Mouse (Mus musculus): Measurements from ENCODE around the gene Gpr152. TPM values are rescaled to one million over a fixed set of nuclear protein-coding genes. Genes with fewer than 3 reads are reported as not detected.

The Gpr152 gene
- not detected for polyA plus RNA-seq (2017; shearing (Covaris generic))

GRCm38 (mm10) chr19:4139446-4139845 is at the start of gene Gpr152:
Gpr152 (plus strand) TSS chr19:4139787.

GRCm38 (mm10) chr19:4096642-4097440 is 42.7 kb upstream of the Gpr152 start, which contains the start of gene Cdk2ap2:
Cdk2ap2 (plus strand) TSS chr19:4097182.

GRCm38 (mm10) chr19:4099837-4100717 is 39.5 kb upstream of the Gpr152 start, which contains the start of gene Pitpnm1:
Pitpnm1 (plus strand) TSS chr19:4099998.

GRCm38 (mm10) chr19:4125741-4126696 is 13.6 kb upstream of the Gpr152 start, which contains the start of gene Aip:
Aip (minus strand) TSS chr19:4125858.

GRCm38 (mm10) chr19:4143759-4144268 is 4.2 kb downstream of the Gpr152 start, which contains the start of gene Cabp4:
Cabp4 (minus strand) TSS chr19:4144033.

GRCm38 (mm10) chr19:4148491-4148806 is 8.9 kb downstream of the Gpr152 start, which contains the start of gene Coro1b:
Coro1b (plus strand) TSS chr19:4148619.

GRCm38 (mm10) chr19:4153232-4153654 is 13.7 kb downstream of the Gpr152 start, which contains the start of gene Ptprcap:
Ptprcap (plus strand) TSS chr19:4153604.

GRCm38 (mm10) chr19:4162646-4163542 is 23.3 kb downstream of the Gpr152 start, which contains the start of gene Rps6kb2:
Rps6kb2 (minus strand) TSS chr19:4163354.

GRCm38 (mm10) chr19:4175368-4175947 is 35.9 kb downstream of the Gpr152 start, which contains the start of gene Carns1:
Carns1 (minus strand) TSS chr19:4175479.

GRCm38 (mm10) chr19:4190831-4191334 is 51.3 kb downstream of the Gpr152 start, which contains the start of gene Tbc1d10c:
Tbc1d10c (minus strand) TSS chr19:4191284.

GRCm38 (mm10) chr19:4191528-4192250 is 52.1 kb downstream of the Gpr152 start, which contains the start of gene Ppp1ca:
Ppp1ca (plus strand) TSS chr19:4192065.

Other genes with a start within 250 kb of the Gpr152 start
- gene Tcirg1, start 232.7 kb upstream of the Gpr152 start, polyA plus RNA-seq (2017; shearing (Covaris generic)) = 10 to 100 TPM; 58.6 to 70.8 TPM
- 100 to 1,000 TPM; 218 to 241 TPM for gene Ndufs8, start 227.0 kb upstream of the Gpr152 start, polyA plus RNA-seq (2017; shearing (Covaris generic))
- gene Aldh3b1, start 210.0 kb upstream of the Gpr152 start, polyA plus RNA-seq (2017; shearing (Covaris generic)) = 1 to 10 TPM in 1 of 2 experiments, under 1 TPM in 1; 0.63 to 1.3 TPM
- 10 to 100 TPM; 24.4 to 40.8 TPM for gene Unc93b1, start 204.6 kb upstream of the Gpr152 start, polyA plus RNA-seq (2017; shearing (Covaris generic))
- gene Aldh3b3, start 181.1 kb upstream of the Gpr152 start, polyA plus RNA-seq (2017; shearing (Covaris generic)) = under 1 TPM in 1 of 2 experiments, not detected in 1; 0.20 TPM
- gene Aldh3b2, start 167.5 kb upstream of the Gpr152 start, polyA plus RNA-seq (2017; shearing (Covaris generic)) = not detected
- gene Acy3, start 153.2 kb upstream of the Gpr152 start, polyA plus RNA-seq (2017; shearing (Covaris generic)) = under 1 TPM in 1 of 2 experiments, not detected in 1; 0.66 TPM
- under 1 TPM in 1 of 2 experiments, not detected in 1; 0.12 TPM for gene Tbx10, start 147.0 kb upstream of the Gpr152 start, polyA plus RNA-seq (2017; shearing (Covaris generic))
- 10 to 100 TPM; 11.5 to 24.3 TPM for gene Nudt8, start 139.2 kb upstream of the Gpr152 start, polyA plus RNA-seq (2017; shearing (Covaris generic))
- gene Gm49405, start 139.2 kb upstream of the Gpr152 start, polyA plus RNA-seq (2017; shearing (Covaris generic)) = 1 to 10 TPM in 1 of 2 experiments, under 1 TPM in 1; 0.42 to 2.4 TPM
- 1 to 10 TPM in 1 of 2 experiments, under 1 TPM in 1; 0.52 to 4.1 TPM for gene Doc2g, start 136.5 kb upstream of the Gpr152 start, polyA plus RNA-seq (2017; shearing (Covaris generic))
- gene Ndufv1, start 127.0 kb upstream of the Gpr152 start, polyA plus RNA-seq (2017; shearing (Covaris generic)) = 100 to 1,000 TPM; 134 to 170 TPM
- gene Gstp1, start 101.8 kb upstream of the Gpr152 start, polyA plus RNA-seq (2017; shearing (Covaris generic)) = 100 to 1,000 TPM; 602 to 648 TPM
- gene Gstp2, start 93.8 kb upstream of the Gpr152 start, polyA plus RNA-seq (2017; shearing (Covaris generic)) = 10 to 100 TPM in 1 of 2 experiments, 1 to 10 TPM in 1; 2.0 to 12.8 TPM
- gene Gstp3, start 80.2 kb upstream of the Gpr152 start, polyA plus RNA-seq (2017; shearing (Covaris generic)) = 100 to 1,000 TPM; 132 to 137 TPM
- gene Cabp2, start 58.2 kb upstream of the Gpr152 start, polyA plus RNA-seq (2017; shearing (Covaris generic)) = not detected
- 100 to 1,000 TPM; 721 to 747 TPM for gene Cdk2ap2, start 42.6 kb upstream of the Gpr152 start, polyA plus RNA-seq (2017; shearing (Covaris generic))
- 100 to 1,000 TPM; 256 to 279 TPM for gene Pitpnm1, start 39.8 kb upstream of the Gpr152 start, polyA plus RNA-seq (2017; shearing (Covaris generic))
- 100 to 1,000 TPM; 195 to 206 TPM for gene Aip, start 13.9 kb upstream of the Gpr152 start, polyA plus RNA-seq (2017; shearing (Covaris generic))
- gene Cabp4, start 4.2 kb downstream of the Gpr152 start, polyA plus RNA-seq (2017; shearing (Covaris generic)) = under 1 TPM; 0.16 to 0.52 TPM
- 100 to 1,000 TPM; 293 to 521 TPM for gene Coro1b, start 8.8 kb downstream of the Gpr152 start, polyA plus RNA-seq (2017; shearing (Covaris generic))
- 1,000 to 10,000 TPM; 1,707 to 1,870 TPM for gene Ptprcap, start 13.8 kb downstream of the Gpr152 start, polyA plus RNA-seq (2017; shearing (Covaris generic))
- gene Rps6kb2, start 23.6 kb downstream of the Gpr152 start, polyA plus RNA-seq (2017; shearing (Covaris generic)) = 10 to 100 TPM; 43.4 to 45.2 TPM
- 10 to 100 TPM; 11.8 to 20.0 TPM for gene Carns1, start 35.7 kb downstream of the Gpr152 start, polyA plus RNA-seq (2017; shearing (Covaris generic))
- 100 to 1,000 TPM; 624 to 764 TPM for gene Tbc1d10c, start 51.5 kb downstream of the Gpr152 start, polyA plus RNA-seq (2017; shearing (Covaris generic))
- 1,000 to 10,000 TPM; 1,254 to 1,335 TPM for gene Ppp1ca, start 52.3 kb downstream of the Gpr152 start, polyA plus RNA-seq (2017; shearing (Covaris generic))
- gene Rad9a, start 61.9 kb downstream of the Gpr152 start, polyA plus RNA-seq (2017; shearing (Covaris generic)) = 10 to 100 TPM; 43.8 to 69.5 TPM
- gene Clcf1, start 74.5 kb downstream of the Gpr152 start, polyA plus RNA-seq (2017; shearing (Covaris generic)) = 10 to 100 TPM; 20.4 to 31.3 TPM
- not detected for gene AC109138.7, start 74.6 kb downstream of the Gpr152 start, polyA plus RNA-seq (2017; shearing (Covaris generic))
- 100 to 1,000 TPM; 124 to 142 TPM for gene Pold4, start 92.1 kb downstream of the Gpr152 start, polyA plus RNA-seq (2017; shearing (Covaris generic))
- gene Ssh3, start 129.4 kb downstream of the Gpr152 start, polyA plus RNA-seq (2017; shearing (Covaris generic)) = 1 to 10 TPM in 1 of 2 experiments, under 1 TPM in 1; 0.61 to 1.4 TPM
- gene Ankrd13d, start 143.3 kb downstream of the Gpr152 start, polyA plus RNA-seq (2017; shearing (Covaris generic)) = 1 to 10 TPM; 3.2 to 8.3 TPM
- gene Grk2, start 166.4 kb downstream of the Gpr152 start, polyA plus RNA-seq (2017; shearing (Covaris generic)) = 100 to 1,000 TPM; 351 to 389 TPM